Mouse (Mus musculus): ENCODE data around the gene Mterf4. TPM values are rescaled to one million over a fixed set of nuclear protein-coding genes. Genes with fewer than 3 reads are reported as not detected.
"Not testable (repeated sequence)": the region's sequence is repeated elsewhere in the genome, so short reads cannot be mapped to it uniquely, and the experiment has no call there.

The Mterf4 gene
- total RNA-seq (2021): 10 to 100 TPM; 22.2 TPM

DNA sequence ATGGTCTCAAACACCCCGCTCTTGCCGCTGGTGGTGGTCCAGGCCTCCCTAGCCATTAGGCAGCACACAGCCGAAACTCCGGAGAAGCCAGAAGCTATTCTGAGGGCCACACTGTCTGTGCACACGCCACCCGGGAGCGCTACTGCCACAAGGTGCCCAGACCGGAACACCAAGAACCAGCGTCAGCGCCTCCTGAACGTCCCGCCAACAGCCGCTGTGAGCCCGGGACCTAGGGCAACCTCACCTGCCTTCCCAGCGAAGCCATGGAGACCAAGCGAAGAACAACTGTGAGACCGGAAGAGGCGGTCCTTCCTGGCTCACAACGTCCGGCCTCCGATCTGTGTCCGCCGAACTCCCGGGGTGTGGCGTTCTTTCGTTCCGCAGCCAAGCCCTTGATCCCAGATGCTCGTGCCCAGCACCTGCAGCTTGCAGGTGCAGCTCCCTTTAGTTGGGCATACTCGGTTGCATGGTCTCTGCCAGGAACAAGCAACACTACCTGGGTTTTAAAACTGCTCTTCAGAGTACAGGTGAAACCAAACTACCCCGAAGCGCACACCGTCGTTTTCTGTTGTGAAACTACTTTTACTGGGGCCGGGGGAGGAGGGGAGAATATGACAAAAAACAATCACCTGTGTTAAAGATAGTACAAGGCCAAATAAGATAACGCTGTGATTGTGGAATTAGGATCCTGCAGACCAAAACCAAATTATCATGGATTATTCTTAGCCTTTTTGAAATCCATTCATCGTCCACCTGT, at the start of gene Mterf4:
Gene Mterf4, minus strand, starts transcription at position 335 of the 757 bp plus-strand sequence.
- DNase-seq: peak; percentile 76 to 80

DNA sequence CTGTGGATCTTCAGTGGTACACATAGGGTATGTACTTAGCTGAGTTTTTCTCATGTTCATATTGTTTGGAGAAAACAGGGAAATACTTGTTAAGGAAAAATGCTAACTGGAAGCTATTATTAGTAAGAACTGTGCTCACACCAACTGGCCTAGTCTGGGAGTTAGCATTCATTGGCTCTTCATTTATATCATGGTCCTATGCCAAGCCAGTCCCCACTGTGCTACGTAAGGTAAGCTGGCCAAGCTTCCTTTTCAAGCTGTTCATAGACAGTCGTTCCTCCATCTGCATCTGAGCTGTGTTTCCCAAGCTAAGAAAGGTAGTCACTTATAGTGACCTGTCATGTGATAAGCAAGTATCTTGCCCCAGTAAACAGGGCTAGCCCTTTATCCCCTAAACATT, 47.0 kb upstream of the Mterf4 start:
- DNase-seq: peak in 1 of 2 experiments; percentile 21

DNA sequence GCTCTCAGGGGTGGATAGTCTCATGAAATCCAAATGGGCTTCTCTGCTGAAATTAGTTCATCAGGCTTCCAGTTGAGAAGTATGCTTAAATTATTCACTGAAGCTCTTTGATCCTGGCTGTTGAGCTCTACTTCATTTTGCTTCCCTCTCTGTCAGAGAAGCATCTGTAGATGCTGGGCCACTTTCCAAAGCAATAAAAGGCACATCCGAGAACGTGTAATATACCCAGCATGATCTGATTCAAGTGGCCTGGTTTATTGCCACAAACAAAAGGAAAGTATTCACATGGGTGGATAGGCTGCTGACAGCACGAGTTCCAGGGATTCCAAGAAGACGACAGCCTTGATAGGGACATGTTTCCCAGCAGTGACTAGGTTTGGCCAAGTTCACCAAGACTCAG, 44.0 kb upstream of the Mterf4 start:
- no peak for DNase-seq

DNA sequence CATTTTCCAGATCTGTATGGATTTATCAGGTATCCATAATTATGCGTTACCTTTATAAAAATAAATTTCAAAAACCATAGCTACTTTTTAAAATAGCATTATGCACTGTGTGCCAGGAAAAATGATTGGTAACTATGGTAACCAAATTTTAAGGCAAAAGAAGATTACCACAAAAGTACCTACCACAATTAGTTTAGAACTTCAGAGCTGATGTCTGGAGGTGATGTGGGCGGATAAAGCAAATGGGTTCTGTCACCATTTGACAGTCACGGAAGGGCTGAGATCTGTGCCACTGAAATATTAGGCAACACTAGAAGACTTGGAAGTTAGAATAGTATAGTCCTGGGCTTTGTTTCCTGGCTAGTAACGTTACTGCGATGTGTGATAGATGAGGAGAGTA, 41.5 kb upstream of the Mterf4 start:
- DNase-seq: no peak

DNA sequence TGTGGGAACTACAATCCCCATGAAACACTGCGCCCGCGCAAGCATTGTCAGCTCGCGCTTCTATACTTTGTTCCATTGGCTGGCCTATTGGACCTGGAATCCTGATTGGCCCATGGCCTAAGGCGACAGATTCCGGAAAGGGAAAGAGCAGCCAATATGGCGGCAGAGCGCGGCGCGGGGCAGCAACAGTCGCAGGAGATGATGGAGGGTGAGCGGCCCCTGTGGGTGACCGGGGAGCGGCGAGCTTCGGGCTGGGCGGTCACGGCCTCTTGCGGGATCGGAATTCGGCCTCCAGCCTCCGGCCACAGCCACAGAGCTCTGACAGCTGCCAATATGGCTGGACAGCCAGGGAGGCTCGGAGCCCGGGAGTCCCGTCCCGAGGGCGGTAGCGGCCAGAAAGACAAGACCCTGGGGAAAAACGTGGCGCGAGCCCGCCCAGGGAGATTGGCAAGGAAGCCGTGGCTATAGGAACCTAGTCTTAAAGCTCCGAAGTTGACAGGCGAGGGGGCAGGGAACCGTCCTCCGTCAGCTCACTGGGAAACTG, 37.9 kb upstream of the Mterf4 start:
- DNase-seq: peak; percentile 93

DNA sequence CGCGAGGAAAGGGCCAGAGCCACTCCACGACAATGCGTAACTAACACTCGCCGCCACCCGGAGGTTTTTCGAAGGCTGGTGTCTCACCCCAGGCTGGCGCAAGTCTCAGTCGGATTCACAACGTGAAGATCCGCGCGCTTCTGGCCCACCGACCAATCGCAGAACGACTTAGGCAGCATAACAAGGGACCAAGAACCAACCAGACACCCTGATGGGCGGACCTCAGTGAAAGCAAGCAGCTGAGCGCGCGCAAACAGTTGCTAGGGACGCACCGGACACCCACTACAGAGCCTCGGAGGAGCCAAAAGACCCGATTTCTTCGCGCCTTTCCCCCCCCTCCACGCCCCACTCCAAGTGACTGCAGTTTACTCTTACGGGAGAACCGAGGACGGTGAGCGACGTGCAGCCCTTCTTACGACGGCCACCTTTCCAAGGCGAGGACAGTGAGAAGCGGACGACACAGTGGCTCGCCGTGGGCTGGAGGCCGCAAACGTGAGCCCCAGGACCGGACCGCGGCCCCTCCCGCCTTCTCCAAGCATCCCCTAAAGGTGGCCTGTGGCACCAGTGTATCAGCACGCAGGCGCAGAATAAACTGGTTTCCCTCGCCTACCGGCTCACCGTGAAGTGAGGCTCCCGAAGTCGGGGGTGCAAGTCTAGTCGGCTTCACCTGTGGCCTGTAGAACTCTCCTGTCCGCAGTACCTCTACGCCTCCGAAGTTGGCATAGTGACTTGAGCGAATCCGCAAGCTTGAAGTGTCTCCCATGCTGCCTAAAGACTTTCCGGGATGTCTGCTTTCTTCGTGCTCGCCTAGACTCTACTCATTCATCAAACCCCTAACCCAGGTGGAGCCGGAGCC, 37.2 kb upstream of the Mterf4 start, which contains the start of the genes Ppp1r7 and Pask:
Gene Ppp1r7, plus strand, starts transcription at position 207 of the 856 bp plus-strand sequence.
Gene Pask, minus strand, starts transcription at position 835 of the 856 bp plus-strand sequence.
- peak; percentile 92 to 94 for DNase-seq

DNA sequence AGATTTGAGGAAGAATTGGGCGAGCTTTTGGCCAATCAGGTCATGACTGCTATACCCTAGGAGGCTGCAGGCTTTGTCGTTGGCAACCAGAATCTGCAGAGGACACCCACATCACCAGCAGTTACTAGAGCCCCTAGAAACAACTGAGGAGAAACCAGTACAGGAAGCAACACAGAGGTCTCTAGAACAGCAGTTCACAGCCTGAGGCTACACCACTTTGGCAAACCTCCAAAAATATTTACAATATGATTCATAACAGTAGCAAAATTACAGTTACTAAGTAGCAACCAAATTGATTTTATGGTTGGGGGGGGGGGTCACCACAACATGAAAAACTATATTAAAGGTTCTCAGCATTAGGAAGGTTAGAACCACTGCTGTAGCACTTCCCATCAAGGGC, 28.9 kb upstream of the Mterf4 start:
- no peak for DNase-seq

DNA sequence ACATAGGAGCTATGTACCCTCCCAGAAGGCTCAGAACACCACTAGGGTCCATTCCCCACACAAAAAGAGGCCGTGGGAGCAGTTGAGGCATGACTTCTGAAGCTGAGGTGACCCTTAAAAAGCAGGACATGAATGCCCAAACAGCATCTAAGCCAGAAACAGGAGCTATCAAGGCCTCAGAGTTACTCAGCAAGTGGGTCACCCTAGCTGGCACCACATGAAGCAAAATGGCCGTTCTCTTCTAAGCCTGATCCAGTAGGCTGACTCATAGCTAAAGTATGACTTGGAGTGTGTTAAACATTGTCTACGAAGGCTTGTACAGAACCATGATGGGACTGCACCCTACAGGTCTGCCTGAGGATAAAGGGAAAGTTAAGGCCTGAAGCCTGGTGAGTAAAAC, 20.7 kb upstream of the Mterf4 start:
- no peak for DNase-seq

DNA sequence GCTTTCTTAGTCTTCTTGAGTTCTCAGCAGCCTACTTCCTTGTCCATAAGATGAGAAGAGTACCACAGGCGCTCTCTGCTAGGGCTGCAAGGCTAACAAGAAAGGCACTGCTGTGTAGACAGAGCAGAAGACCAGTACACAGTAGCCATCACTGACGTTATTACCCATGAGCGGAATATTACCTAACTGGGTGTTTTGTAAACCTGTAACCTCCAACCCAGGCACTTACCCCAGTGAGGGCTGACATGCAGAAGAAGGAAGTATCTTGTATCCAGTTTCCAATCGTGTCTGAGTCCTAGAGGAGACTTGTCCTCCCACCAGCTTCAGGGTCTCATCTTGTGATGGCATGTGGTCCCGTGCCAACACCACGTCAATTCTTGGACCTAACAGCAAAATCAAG, 18.3 kb upstream of the Mterf4 start:
- no peak for DNase-seq

DNA sequence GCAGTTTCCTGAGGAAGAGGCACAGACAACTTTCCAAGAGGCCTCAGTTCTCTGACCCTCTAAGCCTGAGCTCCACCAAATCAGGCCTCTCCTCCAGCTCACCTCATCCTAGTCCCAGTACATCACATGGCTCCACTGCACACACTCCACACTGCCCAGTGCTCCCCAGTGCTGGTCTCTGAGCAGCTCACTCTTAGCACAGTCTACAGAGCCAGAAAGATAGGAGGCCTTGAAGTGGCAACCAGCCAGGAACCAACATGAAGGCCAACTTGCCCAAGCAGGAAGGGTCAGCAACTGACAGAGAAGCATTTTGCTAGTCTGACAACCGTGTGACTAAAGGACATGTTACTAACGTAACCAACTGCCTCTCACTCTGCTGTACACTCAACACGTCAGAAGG, 5.1 kb downstream of the Mterf4 start:
- DNase-seq: no peak

DNA sequence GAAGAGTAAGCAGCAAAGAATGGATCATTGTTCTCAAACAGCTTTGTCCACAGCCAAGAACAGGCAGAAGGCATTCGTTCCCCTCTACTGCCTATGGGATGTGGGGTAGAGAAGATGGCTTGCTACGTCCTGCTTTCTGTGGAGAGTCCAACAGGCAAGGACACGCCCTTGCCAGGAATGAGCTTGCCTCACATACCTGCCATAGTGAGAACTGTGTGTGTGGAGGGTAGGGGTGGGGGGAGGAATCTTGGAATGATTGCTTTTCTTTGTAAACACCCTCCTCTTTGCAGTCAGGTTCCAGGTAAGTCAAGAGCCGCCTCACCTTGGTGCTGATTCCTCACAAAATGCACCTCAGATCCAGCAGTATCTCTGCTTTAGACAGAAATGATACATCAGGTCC, 5.9 kb downstream of the Mterf4 start:
- no peak for DNase-seq

DNA sequence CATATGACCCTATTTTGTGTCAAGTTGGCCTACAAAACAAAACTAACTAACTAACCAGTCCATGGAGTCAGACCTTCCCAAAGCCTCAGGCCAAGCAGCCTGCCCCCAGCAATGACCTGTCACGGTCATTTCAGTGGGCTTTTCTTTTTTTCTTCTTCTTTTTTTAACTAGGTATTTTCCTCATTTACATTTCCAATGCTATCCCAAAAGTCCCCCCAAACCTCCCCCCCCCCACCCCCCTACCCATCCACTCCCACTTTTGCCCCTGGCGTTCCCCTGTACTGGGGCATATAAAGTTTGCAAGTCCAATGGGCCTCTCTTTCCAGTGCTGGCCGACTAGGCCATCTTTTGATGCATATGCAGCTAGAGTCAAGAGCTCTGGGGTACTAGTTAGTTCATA, 11.2 kb downstream of the Mterf4 start:
- DNase-seq: not testable (repeated sequence)

DNA sequence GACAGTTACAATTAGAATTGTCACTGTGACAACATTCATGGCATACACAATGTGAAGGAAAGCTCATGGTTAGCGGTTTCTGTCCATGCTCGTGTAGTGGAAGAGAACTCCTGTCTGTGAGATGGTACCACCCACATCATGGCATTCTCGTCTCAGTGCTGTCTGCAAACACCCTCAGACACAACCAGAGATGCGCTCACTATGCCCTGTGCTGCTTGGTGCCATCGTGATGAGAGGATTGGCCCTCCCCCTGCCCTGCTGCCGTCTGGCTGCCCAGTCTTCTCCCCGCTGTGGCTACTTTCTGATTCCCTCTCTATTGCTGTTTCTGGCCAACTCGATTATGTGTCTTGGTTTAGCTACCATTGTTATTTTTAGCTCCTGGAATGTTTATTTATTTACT, 13.7 kb downstream of the Mterf4 start:
- no peak for DNase-seq

DNA sequence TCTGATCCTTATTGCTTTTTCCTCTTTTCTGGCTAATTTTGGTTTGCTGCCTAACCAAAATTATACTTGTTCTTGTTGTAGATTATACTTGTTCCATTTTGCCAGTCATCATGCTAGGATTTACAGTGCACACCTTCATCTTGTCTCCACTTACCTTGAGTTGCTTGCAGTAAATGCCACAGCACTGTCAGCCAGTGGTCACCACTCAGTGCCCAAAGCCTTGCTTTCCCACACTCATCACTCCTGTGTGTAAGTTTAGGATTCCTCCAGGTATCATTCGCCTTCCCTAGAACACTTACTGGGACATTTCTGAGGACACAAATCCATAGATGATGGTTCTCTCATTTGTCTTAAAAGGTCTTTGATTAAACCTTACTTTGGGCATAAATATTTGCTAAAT, 14.1 kb downstream of the Mterf4 start:
- no peak for DNase-seq

DNA sequence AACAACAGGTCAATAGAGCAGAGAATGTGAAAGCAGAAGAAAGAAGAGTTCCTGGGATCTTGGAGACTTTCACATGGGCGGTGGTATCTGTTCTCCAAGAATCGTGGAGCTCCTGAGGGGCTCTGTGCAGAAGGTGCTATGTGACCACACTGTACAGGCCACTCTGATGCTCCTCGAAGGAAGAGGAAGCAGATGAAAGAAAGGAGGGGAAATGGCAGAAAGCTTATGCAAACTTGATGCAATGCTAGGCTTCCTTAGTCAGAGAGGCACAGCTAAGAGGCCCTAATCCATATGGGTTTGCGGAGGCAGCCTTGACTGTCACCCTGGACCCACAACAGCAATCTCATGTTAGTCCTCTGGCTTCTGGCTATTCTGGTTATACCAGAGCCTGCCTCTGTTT, 14.8 kb downstream of the Mterf4 start:
- no peak for DNase-seq

DNA sequence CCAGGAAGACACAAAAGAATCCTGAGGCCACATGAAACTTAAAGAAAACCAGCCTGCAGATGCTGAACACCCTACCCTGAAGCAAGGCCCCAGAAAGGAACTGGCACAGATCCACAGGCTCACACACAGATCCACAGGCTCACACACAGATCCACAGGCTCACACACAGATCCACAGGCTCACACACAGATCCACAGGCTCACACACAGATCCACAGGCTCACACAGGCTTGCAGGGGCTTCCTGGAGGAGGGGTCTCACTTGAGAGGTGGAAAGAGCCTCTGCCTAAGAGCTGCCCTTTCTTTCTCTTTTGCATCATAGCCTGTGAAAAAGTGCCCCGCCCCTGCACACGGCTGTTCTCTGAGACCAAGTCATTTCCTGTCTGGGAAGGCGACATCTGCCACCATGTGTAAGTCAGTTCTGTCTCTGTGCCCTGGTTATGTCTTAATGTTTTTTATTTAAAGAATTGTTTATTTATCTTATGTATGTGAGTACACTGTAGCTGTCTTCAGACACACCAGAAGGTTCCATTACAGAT, 16.0 kb downstream of the Mterf4 start:
- DNase-seq: no peak

DNA sequence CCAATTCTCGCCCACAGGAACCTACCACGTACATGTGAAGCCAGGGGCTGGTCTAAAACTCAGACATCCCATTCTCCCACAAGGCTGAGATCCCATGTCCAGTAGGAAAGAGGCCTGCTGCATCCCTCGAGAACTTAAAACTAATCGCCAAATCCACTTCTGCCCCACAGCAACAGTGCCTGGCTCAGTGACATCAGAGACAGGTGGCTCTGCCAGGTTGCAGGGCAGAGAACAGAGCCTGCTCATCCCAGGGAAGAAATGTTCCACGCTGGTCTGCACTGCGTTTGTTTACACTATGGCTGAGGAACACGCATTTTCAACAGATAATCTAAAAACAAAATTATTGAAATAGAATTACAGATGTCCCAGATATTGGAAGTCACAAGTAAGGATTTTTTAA, 28.7 kb downstream of the Mterf4 start:
- no peak for DNase-seq

DNA sequence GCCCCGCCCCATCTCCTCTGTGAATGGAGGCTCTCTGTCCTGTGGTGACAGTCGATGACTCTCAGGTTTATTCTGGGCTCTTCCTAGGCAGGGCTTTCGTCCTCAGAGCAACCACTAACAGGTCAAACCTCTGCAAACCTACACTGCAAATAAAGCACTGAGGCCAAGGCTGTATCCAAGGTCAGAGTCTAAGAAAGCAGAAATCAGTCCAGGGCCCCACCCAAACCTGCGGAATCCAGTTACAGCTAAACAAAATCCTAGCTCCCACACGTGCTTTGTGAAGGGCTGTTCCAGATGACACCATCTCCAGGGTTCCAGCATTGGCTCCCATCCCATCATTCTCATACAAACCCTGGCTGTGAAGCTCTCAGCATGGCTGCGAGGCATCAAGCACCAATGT, 30.2 kb downstream of the Mterf4 start:
- no peak for DNase-seq

DNA sequence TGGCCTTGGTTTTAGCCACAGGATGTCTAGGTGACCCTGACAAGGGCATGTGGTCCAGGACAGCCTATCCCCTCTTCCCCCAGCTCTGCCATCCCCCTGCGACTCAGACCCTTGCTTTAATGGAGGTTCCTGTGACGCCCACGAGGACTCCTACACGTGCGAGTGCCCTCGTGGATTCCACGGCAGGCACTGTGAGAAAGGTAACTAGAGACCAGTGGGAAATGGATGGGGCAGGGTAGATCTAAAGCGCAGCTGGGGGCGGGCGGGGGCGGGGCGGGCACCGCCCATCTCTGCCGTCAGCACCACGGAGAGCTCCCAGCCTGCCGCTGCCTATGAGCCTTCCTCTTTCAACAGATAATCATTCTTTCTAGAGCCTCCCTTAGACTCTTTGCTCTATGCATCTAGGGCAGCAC, 33.3 kb downstream of the Mterf4 start:
- DNase-seq: no peak

DNA sequence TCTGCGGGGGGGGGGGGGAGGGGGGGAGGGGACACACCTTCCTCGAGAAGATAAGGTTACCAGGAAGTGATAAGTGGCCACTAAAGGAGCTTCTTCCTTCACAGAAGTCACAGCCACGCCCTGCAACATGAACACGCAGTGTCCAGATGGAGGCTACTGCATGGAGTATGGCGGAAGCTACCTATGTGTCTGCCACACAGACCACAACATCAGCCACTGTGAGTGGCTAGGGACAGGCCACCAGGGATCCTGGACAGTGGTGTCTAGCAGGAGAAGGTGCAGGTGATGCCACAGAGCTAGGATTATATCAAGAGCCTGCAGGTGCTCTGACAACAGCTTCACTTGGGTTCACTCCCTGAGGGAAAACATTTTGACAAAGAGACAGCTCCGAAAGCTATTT, 34.0 kb downstream of the Mterf4 start:
- no peak for DNase-seq

DNA sequence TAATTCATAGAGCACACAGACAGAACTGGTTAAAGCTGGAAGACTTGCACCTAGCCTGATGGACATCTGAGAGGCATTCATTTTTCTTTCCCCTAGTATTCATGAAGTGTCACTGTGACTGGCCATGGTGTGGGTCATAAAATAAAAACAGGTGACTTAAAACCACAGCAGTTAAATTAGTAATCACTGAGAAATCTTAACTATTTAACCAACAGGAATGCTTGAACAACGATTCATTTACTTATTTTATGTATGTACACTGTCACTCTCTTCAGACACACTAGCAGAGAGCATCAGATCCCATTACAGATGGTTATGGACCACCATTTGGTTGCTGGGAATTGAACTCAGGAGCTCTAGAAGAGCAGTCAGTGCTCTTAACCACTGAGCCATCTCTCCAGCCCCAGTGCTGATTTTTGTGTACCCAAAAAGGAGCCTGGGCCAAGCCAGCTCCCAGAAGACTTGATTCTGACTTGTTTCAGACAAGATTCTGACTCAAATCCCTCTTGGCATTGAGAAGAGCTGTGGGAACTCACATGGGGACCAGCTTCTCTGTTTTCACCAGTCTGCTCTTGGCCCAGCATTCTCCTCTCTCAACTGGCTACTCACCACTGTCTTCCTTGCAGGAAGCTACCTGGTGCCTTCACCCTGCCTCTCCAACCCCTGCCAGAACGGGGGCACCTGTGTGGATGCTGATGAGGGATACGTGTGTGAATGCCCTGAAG, 35.0 kb downstream of the Mterf4 start:
- DNase-seq: no peak

DNA sequence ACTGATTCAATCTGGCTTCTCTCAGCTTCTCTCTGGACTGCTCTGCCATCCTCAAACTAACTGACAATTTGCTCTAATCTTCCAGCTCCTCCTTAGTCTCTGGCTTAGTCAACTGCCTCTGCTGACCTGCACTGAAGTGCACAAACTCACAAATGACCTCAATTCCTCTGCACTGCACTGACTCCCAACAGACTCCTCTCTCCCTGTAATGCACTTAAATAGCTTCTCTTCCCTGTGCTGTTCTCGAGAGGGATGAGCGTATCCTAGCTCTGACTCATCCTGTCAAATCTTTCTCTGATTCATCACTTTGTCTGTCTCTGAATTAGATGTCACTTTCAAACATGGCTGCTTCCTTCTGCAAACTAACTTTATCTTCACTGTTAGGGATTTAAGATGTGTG, 37.5 kb downstream of the Mterf4 start:
- DNase-seq: no peak

All from layer of hippocampus, postnatal 36 days (tissue).